Mouse (Mus musculus): ENCODE results near the gene Pvr. TPM values are rescaled to one million over a fixed set of nuclear protein-coding genes. Genes with fewer than 3 reads are reported as not detected.

Pvr gene
- total RNA-seq, 2 experiments from 2014 or later = 5.6 to 6.1 TPM

- no peak for DNase-seq
Observed at GRCm38 (mm10) chr7:19871943-19872601, 48.9 kb downstream of the Pvr start.

- no peak for DNase-seq
Observed at GRCm38 (mm10) chr7:19871137-19871621, 49.8 kb downstream of the Pvr start.

GRCm38 (mm10) chr7:19867751-19868399, 53.1 kb downstream of the Pvr start:
- DNase-seq = no peak

- DNase-seq = no peak
Observed at GRCm38 (mm10) chr7:19866490-19866889, 54.5 kb downstream of the Pvr start.

GRCm38 (mm10) chr7:19865246-19866036, 55.5 kb downstream of the Pvr start:
- no peak for DNase-seq

- DNase-seq = no peak
Observed at GRCm38 (mm10) chr7:19864241-19864640, 56.7 kb downstream of the Pvr start.

GRCm38 (mm10) chr7:19861199-19861598, 59.8 kb downstream of the Pvr start, which contains the start of gene Ceacam16:
TSS of gene Ceacam16 (minus strand) at chr7:19861299.
- no peak for DNase-seq

- DNase-seq = no peak
Observed at GRCm38 (mm10) chr7:19859740-19860139, 61.2 kb downstream of the Pvr start.

- no peak for DNase-seq
Observed at GRCm38 (mm10) chr7:19856283-19856682, 64.7 kb downstream of the Pvr start.

- DNase-seq = no peak
Observed at GRCm38 (mm10) chr7:19855663-19856062, 65.3 kb downstream of the Pvr start.

Other genes with a start within 250 kb of the Pvr start
- gene Apoc2, start 243.2 kb downstream of the Pvr start, total RNA-seq (2021) = not detected
- gene Gm44805, start 239.7 kb downstream of the Pvr start, total RNA-seq (2021) = not detected
- gene Apoc4, start 239.7 kb downstream of the Pvr start, total RNA-seq (2021) = not detected
- gene Apoc1, start 228.5 kb downstream of the Pvr start, total RNA-seq (2021) = 1 to 10 TPM in 1 of 2 experiments, not detected in 1; 3.7 TPM
- 100 to 1,000 TPM in 1 of 2 experiments, 10 to 100 TPM in 1; 53.5 to 108 TPM for gene Apoe, start 222.0 kb downstream of the Pvr start, total RNA-seq (2021)
- 10 to 100 TPM; 45.1 to 45.4 TPM for gene Tomm40, start 205.7 kb downstream of the Pvr start, total RNA-seq (2021)
- 1 to 10 TPM; 2.1 to 3.9 TPM for gene Nectin2, start 170.7 kb downstream of the Pvr start, total RNA-seq (2021)
- 10 to 100 TPM; 25.3 to 33.9 TPM for gene Bcam, start 150.1 kb downstream of the Pvr start, total RNA-seq (2021)
- not detected for gene Cblc, start 124.4 kb downstream of the Pvr start, total RNA-seq (2021)
- 1 to 10 TPM; 1.2 TPM for gene Bcl3, start 98.4 kb downstream of the Pvr start, total RNA-seq (2021)
- gene Gm19345, start 69.2 kb downstream of the Pvr start, total RNA-seq (2021) = not detected
- gene Ceacam16, start 59.9 kb downstream of the Pvr start, total RNA-seq (2021) = not detected
- not detected for gene Ceacam19, start 33.2 kb downstream of the Pvr start, total RNA-seq (2021)
- not detected for gene Igsf23, start 29.6 kb upstream of the Pvr start, total RNA-seq (2021)
- gene Ceacam20, start 44.3 kb upstream of the Pvr start, total RNA-seq (2021) = not detected
- not detected for gene Nlrp9b, start 70.3 kb upstream of the Pvr start, total RNA-seq (2021)
- not detected for gene Vmn1r91, start 178.5 kb upstream of the Pvr start, total RNA-seq (2021)
- gene Gm16442, start 201.4 kb upstream of the Pvr start, total RNA-seq (2021) = not detected
- gene Vmn1r93, start 217.9 kb upstream of the Pvr start, total RNA-seq (2021) = not detected
- not detected for gene Vmn1r94, start 247.2 kb upstream of the Pvr start, total RNA-seq (2021)

Data from gastrocnemius, postnatal 25 days (tissue).